In genomic region chr5:123190912-123191311, GRCm38 (mm10) we compare ENCODE assay signal across 30 mouse cellular contexts. TPM values are rescaled to one million over a fixed set of nuclear protein-coding genes. Genes with fewer than 3 reads are reported as not detected.
DNase-seq lines count a peak whose midpoint lies in the region; ATAC-seq and TF ChIP-seq lines count a peak whose summit lies in the region.
"Had no signal": no experiment of that assay in that cellular context is flagged by ENCODE, and none has a peak within 500 bp of the region (broad histone marks: within the 10 kb centered on the region; RNA-seq: fewer than 3 reads in every experiment).

No protein-coding gene starts in this region.

- WGBS in liver, adult 2 months, result 20% methylated on average over 3 of the region's 3 CpGs
- WGBS in liver, embryonic 12.5 days (ENCODE audit: insufficient replicate concordance), result 59% methylated on average over 3 of the region's 3 CpGs
- 67% methylated on average over 3 of the region's 3 CpGs for WGBS in midbrain, embryonic 11.5 days
- WGBS in midbrain, embryonic 16.5 days, result 80% methylated on average over 3 of the region's 3 CpGs

- peak overlapping the region; percentile 74 for H3K27ac ChIP-seq in liver, adult 2 months (replicated peaks; ENCODE audit: insufficient read depth, low read depth, low read length)
- no peak overlapping the region for H3K27ac ChIP-seq in liver, embryonic 12.5 days
- no peak overlapping the region for H3K27ac ChIP-seq in midbrain, embryonic 11.5 days (ENCODE audit: low read depth, low read length)
- no peak overlapping the region for H3K27ac ChIP-seq in midbrain, embryonic 16.5 days (ENCODE audit: low read length)
- H3K27ac ChIP-seq: embryonic facial prominence, embryonic 12.5 days; embryonic facial prominence, embryonic 15.5 days; gastrocnemius, adult 2 months; heart, embryonic 15.5 days; hindbrain, embryonic 14.5 days; hindbrain, postnatal 0 days had no signal

- no peak for TF ChIP-seq POLR2A in liver, adult 2 months (IDR thresholded peaks at IDR 0.05; ENCODE audit: extremely low read depth, insufficient read depth, low read length)

- intact Hi-C loops in heart, postnatal 25 days (cut with DNase I), result no loop called here

- peaks cover 37% of the 10 kb centered on the region for H3K4me1 ChIP-seq in liver, adult 2 months (ENCODE audit: control insufficient read depth, insufficient read depth, low read length)
- peaks cover 50% of the 10 kb centered on the region for H3K4me1 ChIP-seq in liver, embryonic 12.5 days
- H3K4me1 ChIP-seq in midbrain, embryonic 11.5 days (ENCODE audit: control insufficient read depth, insufficient read depth, low read length), result no peaks in the 10 kb centered on the region
- no peaks in the 10 kb centered on the region for H3K4me1 ChIP-seq in midbrain, embryonic 16.5 days (ENCODE audit: control insufficient read depth, insufficient read depth, low read length)
- H3K4me1 ChIP-seq: embryonic facial prominence, embryonic 12.5 days; embryonic facial prominence, embryonic 15.5 days had no signal

- H3K27me3 ChIP-seq in liver, adult 2 months (ENCODE audit: control insufficient read depth, insufficient read depth, low read length), result no peaks in the 10 kb centered on the region
- peaks cover 10% of the 10 kb centered on the region; the same call in 1 of the 2 replicates for H3K27me3 ChIP-seq in liver, embryonic 12.5 days (replicated peaks)
- no peaks in the 10 kb centered on the region for H3K27me3 ChIP-seq in midbrain, embryonic 11.5 days (ENCODE audit: control insufficient read depth, insufficient read depth, low read length)
- H3K27me3 ChIP-seq in midbrain, embryonic 16.5 days (ENCODE audit: control insufficient read depth, insufficient read depth, low read depth, low read length), result no peaks in the 10 kb centered on the region
- H3K27me3 ChIP-seq: embryonic facial prominence, embryonic 12.5 days; embryonic facial prominence, embryonic 15.5 days; heart, embryonic 15.5 days had no signal

- no peak for ATAC-seq in liver, embryonic 12.5 days
- ATAC-seq in midbrain, embryonic 11.5 days (ENCODE audit: low FRiP score), result no peak
- no peak for ATAC-seq in midbrain, embryonic 16.5 days
- ATAC-seq: activated CD4-positive, CD25-positive, alpha-beta regulatory T cell, adult 4 months; forebrain, embryonic 14.5 days; forebrain, postnatal 0 days; hindbrain, postnatal 0 days had no signal

- no peaks in the 10 kb centered on the region for H3K9me3 ChIP-seq in liver, embryonic 12.5 days (replicated peaks)
- no peaks in the 10 kb centered on the region for H3K9me3 ChIP-seq in midbrain, embryonic 11.5 days (ENCODE audit: control insufficient read depth, low read length)
- no peaks in the 10 kb centered on the region for H3K9me3 ChIP-seq in midbrain, embryonic 16.5 days (replicated peaks; ENCODE audit: control insufficient read depth, low read length, poor library complexity, severe bottlenecking)
- H3K9me3 ChIP-seq: embryonic facial prominence, embryonic 12.5 days; embryonic facial prominence, embryonic 15.5 days; heart, embryonic 12.5 days; heart, embryonic 15.5 days had no signal

- no peaks in the 10 kb centered on the region for H3K36me3 ChIP-seq in liver, adult 2 months (ENCODE audit: control insufficient read depth, insufficient read depth, low read length)
- no peaks in the 10 kb centered on the region for H3K36me3 ChIP-seq in liver, embryonic 12.5 days
- no peaks in the 10 kb centered on the region for H3K36me3 ChIP-seq in midbrain, embryonic 11.5 days (ENCODE audit: control insufficient read depth, insufficient read depth, low read length)
- no peaks in the 10 kb centered on the region for H3K36me3 ChIP-seq in midbrain, embryonic 16.5 days (ENCODE audit: control insufficient read depth, insufficient read depth, low read length)
- H3K36me3 ChIP-seq: embryonic facial prominence, embryonic 12.5 days; embryonic facial prominence, embryonic 15.5 days; heart, embryonic 12.5 days; heart, embryonic 15.5 days had no signal

- H3K9ac ChIP-seq in liver, adult 2 months (ENCODE audit: low read depth, low read length), result no peak overlapping the region
- H3K9ac ChIP-seq in liver, embryonic 12.5 days, result no peak overlapping the region
- no peak overlapping the region for H3K9ac ChIP-seq in midbrain, embryonic 11.5 days (ENCODE audit: low read length)
- H3K9ac ChIP-seq in midbrain, embryonic 16.5 days (ENCODE audit: low read depth, low read length), result no peak overlapping the region
- H3K9ac ChIP-seq: embryonic facial prominence, embryonic 12.5 days; embryonic facial prominence, embryonic 15.5 days; forebrain, postnatal 0 days; heart, embryonic 12.5 days; heart, embryonic 15.5 days; hindbrain, embryonic 14.5 days had no signal

- no peak overlapping the region for H3K4me2 ChIP-seq in liver, embryonic 12.5 days
- H3K4me2 ChIP-seq in midbrain, embryonic 11.5 days, result no peak overlapping the region
- no peak overlapping the region for H3K4me2 ChIP-seq in midbrain, embryonic 16.5 days (ENCODE audit: low read length)
- H3K4me2 ChIP-seq: embryonic facial prominence, embryonic 12.5 days; embryonic facial prominence, embryonic 15.5 days; heart, embryonic 12.5 days; heart, embryonic 15.5 days; hindbrain, embryonic 14.5 days had no signal

- H3K4me3 ChIP-seq in liver, adult 2 months (ENCODE audit: insufficient read depth, low read depth, low read length), result no peak overlapping the region
- no peak overlapping the region for H3K4me3 ChIP-seq in liver, embryonic 12.5 days
- no peak overlapping the region for H3K4me3 ChIP-seq in midbrain, embryonic 11.5 days (ENCODE audit: low read depth, low read length)
- no peak overlapping the region for H3K4me3 ChIP-seq in midbrain, embryonic 16.5 days (ENCODE audit: low read depth, low read length)
- H3K4me3 ChIP-seq: embryonic facial prominence, embryonic 12.5 days; embryonic facial prominence, embryonic 15.5 days; gastrocnemius, adult 2 months; heart, embryonic 12.5 days; heart, embryonic 15.5 days had no signal

- no peak for TF ChIP-seq CTCF in liver, adult 2 months (IDR thresholded peaks at IDR 0.05; ENCODE audit: low read depth, low read length)

- H3K79me2 ChIP-seq in liver, adult 2 months (ENCODE audit: control insufficient read depth, insufficient read depth, low read length), result no peaks in the 10 kb centered on the region

- DNase-seq in heart, adult 11 months, result peak; percentile 10
- DNase-seq in heart, postnatal 25 days (ENCODE audit: low spot score), result no peak
- peak; percentile 58 for DNase-seq in liver, adult 2 months (ENCODE audit: extremely low read depth, low read depth, low spot score)
- peak; percentile 14 for DNase-seq in midbrain, embryonic 11.5 days (ENCODE audit: low spot score, missing footprints)
- DNase-seq: adrenal gland, adult 8-10 months; adrenal gland, postnatal 25 days; cerebellum, adult 18-20 months; cerebellum, adult 9-11 months; cerebellum, postnatal 25 days; forebrain, postnatal 0 days; gastrocnemius, adult 2 months; gastrocnemius, postnatal 14 days; heart, adult 18-20 months; heart, postnatal 10 days; heart, postnatal 4 days had no signal

RNA-seq across cellular contexts. Expression of gene Hpd, which starts 8.4 kb away (rescaled TPM):
- not detected for total RNA-seq in heart, postnatal 25 days (2021)
- total RNA-seq in liver, adult 2 months (2014; rRNA removed), result 3,614 and 3,656 TPM in 2 replicates
- 3,813 and 5,374 TPM in 2 replicates for polyA plus RNA-seq in liver, adult 2 months (2012; rRNA removed)
- 5.9 and 6.1 TPM in 2 replicates for polyA plus RNA-seq in liver, embryonic 12.5 days (2016; fragmentation: Nextera tagmentation; extraction: Ambion mirVana)
- polyA plus RNA-seq in midbrain, embryonic 11.5 days (2014; fragmentation: Nextera tagmentation; extraction: Ambion mirVana), result not detected in 2 replicates
- not detected in 2 replicates for polyA plus RNA-seq in midbrain, embryonic 16.5 days (2015; fragmentation: Nextera tagmentation; extraction: Ambion mirVana)
- total RNA-seq: common myeloid progenitor, adult 5-6 weeks; ES-E14; forebrain, postnatal 0 days; gastrocnemius, adult 2 months; gastrocnemius, postnatal 14 days; heart, postnatal 10 days; heart, postnatal 4 days; hindbrain, postnatal 0 days had no signal
- polyA plus RNA-seq: activated CD4-positive, CD25-positive, alpha-beta regulatory T cell, adult 4 months; embryonic facial prominence, embryonic 12.5 days; embryonic facial prominence, embryonic 15.5 days; forebrain, embryonic 11.5 days; forebrain, embryonic 14.5 days; forebrain, postnatal 0 days; frontal cortex, adult 2 months; heart, embryonic 12.5 days; heart, embryonic 15.5 days; hindbrain, embryonic 11.5 days; hindbrain, embryonic 14.5 days; hindbrain, postnatal 0 days had no signal

RNA-seq across cellular contexts. Expression of gene Psmd9, which starts 21.7 kb away (rescaled TPM):
- 10 to 100 TPM; 15.6 to 16.7 TPM for total RNA-seq in heart, postnatal 25 days (2021)
- total RNA-seq in liver, adult 2 months (2014; rRNA removed), result 29.8 and 39.8 TPM in 2 replicates
- 26.4 and 28.5 TPM in 2 replicates for polyA plus RNA-seq in liver, adult 2 months (2012; rRNA removed)
- 77.4 and 77.8 TPM in 2 replicates for polyA plus RNA-seq in liver, embryonic 12.5 days (2016; fragmentation: Nextera tagmentation; extraction: Ambion mirVana)
- polyA plus RNA-seq in midbrain, embryonic 11.5 days (2014; fragmentation: Nextera tagmentation; extraction: Ambion mirVana), result 59.6 and 60.7 TPM in 2 replicates
- 73.6 and 77.6 TPM in 2 replicates for polyA plus RNA-seq in midbrain, embryonic 16.5 days (2015; fragmentation: Nextera tagmentation; extraction: Ambion mirVana)

RNA-seq across cellular contexts. Expression of gene Setd1b, which starts 48.9 kb away (rescaled TPM):
- 10 to 100 TPM; 14.4 to 18.4 TPM for total RNA-seq in heart, postnatal 25 days (2021)
- total RNA-seq in liver, adult 2 months (2014; rRNA removed), result 1.8 and 3.8 TPM in 2 replicates
- polyA plus RNA-seq in liver, adult 2 months (2012; rRNA removed), result 6.0 and 7.2 TPM in 2 replicates
- 6.0 and 6.1 TPM in 2 replicates for polyA plus RNA-seq in liver, embryonic 12.5 days (2016; fragmentation: Nextera tagmentation; extraction: Ambion mirVana)
- 9.8 and 10.0 TPM in 2 replicates for polyA plus RNA-seq in midbrain, embryonic 11.5 days (2014; fragmentation: Nextera tagmentation; extraction: Ambion mirVana)
- polyA plus RNA-seq in midbrain, embryonic 16.5 days (2015; fragmentation: Nextera tagmentation; extraction: Ambion mirVana), result 10.0 and 11.8 TPM in 2 replicates

RNA-seq across cellular contexts. Expression of gene Rhof, which starts 58.4 kb away (rescaled TPM):
- under 1 TPM; 0.36 to 0.45 TPM for total RNA-seq in heart, postnatal 25 days (2021)
- 0.09 and 0.87 TPM in 2 replicates for total RNA-seq in liver, adult 2 months (2014; rRNA removed)
- 0.61 and 0.86 TPM in 2 replicates for polyA plus RNA-seq in liver, adult 2 months (2012; rRNA removed)
- polyA plus RNA-seq in liver, embryonic 12.5 days (2016; fragmentation: Nextera tagmentation; extraction: Ambion mirVana), result 3.9 and 4.8 TPM in 2 replicates
- polyA plus RNA-seq in midbrain, embryonic 11.5 days (2014; fragmentation: Nextera tagmentation; extraction: Ambion mirVana), result 1.6 TPM in 2 replicates
- polyA plus RNA-seq in midbrain, embryonic 16.5 days (2015; fragmentation: Nextera tagmentation; extraction: Ambion mirVana), result 13.9 and 21.4 TPM in 2 replicates

Comparison
In these comparisons a context has a peak if more than half of its experiments do, and no peak if none do; other contexts are left out.
1. RNA of gene Hpd, which starts 8.4 kb away (polyA plus RNA-seq): 3,813 to 5,374 TPM in liver, adult 2 months; 5.9 to 6.1 TPM in liver, embryonic 12.5 days, not detected in midbrain, embryonic 11.5 days and not detected in midbrain, embryonic 16.5 days; every median in the first group is over 100 times any median in the second.